Mouse (Mus musculus): ENCODE measurements around the gene Ap4s1. TPM values are rescaled to one million over a fixed set of nuclear protein-coding genes. Genes with fewer than 3 reads are reported as not detected.
"Not testable (repeated sequence)": the region's sequence is repeated elsewhere in the genome, so short reads cannot be mapped to it uniquely, and the experiment has no call there.

Gene Ap4s1
- polyA plus RNA-seq, 1 experiment from 2014 or later: 29.5 TPM

GRCm38 (mm10) chr12:51676442-51676841, 14.4 kb upstream of the Ap4s1 start:
- Histone ChIP-seq H3K4me3 (ENCODE audit: low read length) (no peak overlapping the region), H3K27ac (ENCODE audit: low read length) (no peak overlapping the region), H3K9ac (ENCODE audit: low read length) (no peak overlapping the region), H3K4me2 (ENCODE audit: low read depth, low read length) (no peak overlapping the region), H3K27me3 (ENCODE audit: control insufficient read depth, insufficient read depth, low read depth, low read length) (no peaks in the 10 kb centered on the region), H3K9me3 (ENCODE audit: control insufficient read depth, low read length) (no peaks in the 10 kb centered on the region), H3K4me1 (replicated peaks; ENCODE audit: control insufficient read depth, insufficient read depth, low read length) (no peaks in the 10 kb centered on the region; the same call in 1 of the 2 replicates), H3K36me3 (ENCODE audit: control insufficient read depth, insufficient read depth, low read length) (no peaks in the 10 kb centered on the region)
- 28% methylated on average over 2 of the region's 2 CpGs for WGBS
- ATAC-seq (ENCODE audit: low read depth): no peak

- H3K27me3 ChIP-seq (ENCODE audit: control insufficient read depth, insufficient read depth, low read depth, low read length): no peaks in the 10 kb centered on the region
- H3K9me3 ChIP-seq (ENCODE audit: control insufficient read depth, low read length): no peaks in the 10 kb centered on the region
- WGBS: 89% methylated on average over 1 of the region's 1 CpGs
- peak; percentile 61 for ATAC-seq (ENCODE audit: low read depth)
- no peaks in the 10 kb centered on the region for H3K36me3 ChIP-seq (ENCODE audit: control insufficient read depth, insufficient read depth, low read length)
- H3K27ac ChIP-seq (ENCODE audit: low read length): no peak overlapping the region
- no peak overlapping the region for H3K9ac ChIP-seq (ENCODE audit: low read length)
- no peak overlapping the region for H3K4me3 ChIP-seq (ENCODE audit: low read length)
- no peak overlapping the region for H3K4me2 ChIP-seq (ENCODE audit: low read depth, low read length)
- no peaks in the 10 kb centered on the region; the same call in 1 of the 2 replicates for H3K4me1 ChIP-seq (replicated peaks; ENCODE audit: control insufficient read depth, insufficient read depth, low read length)
Observed at GRCm38 (mm10) chr12:51678844-51679243, 12.0 kb upstream of the Ap4s1 start.

GRCm38 (mm10) chr12:51688546-51688945, 2.3 kb upstream of the Ap4s1 start:
- Histone ChIP-seq H3K4me1 (replicated peaks; ENCODE audit: control insufficient read depth, insufficient read depth, low read length) (peaks cover 11% of the 10 kb centered on the region), H3K4me2 (ENCODE audit: low read depth, low read length) (no peak overlapping the region), H3K27me3 (ENCODE audit: control insufficient read depth, insufficient read depth, low read depth, low read length) (no peaks in the 10 kb centered on the region), H3K9ac (ENCODE audit: low read length) (no peak overlapping the region), H3K9me3 (ENCODE audit: control insufficient read depth, low read length) (no peaks in the 10 kb centered on the region), H3K36me3 (ENCODE audit: control insufficient read depth, insufficient read depth, low read length) (no peaks in the 10 kb centered on the region), H3K27ac (ENCODE audit: low read length) (no peak overlapping the region), H3K4me3 (ENCODE audit: low read length) (no peak overlapping the region)
- WGBS: 62% methylated on average over 2 of the region's 2 CpGs
- ATAC-seq (ENCODE audit: low read depth): no peak

GRCm38 (mm10) chr12:51691845-51692632, 1.2 kb downstream of the Ap4s1 start, which contains the start of gene Strn3:
Gene Strn3 (minus strand): TSS chr12:51691897.
- 0% methylated on average over 49 of the region's 56 CpGs for WGBS

GRCm38 (mm10) chr12:51692870-51693269, 2.0 kb downstream of the Ap4s1 start:
- H3K36me3 ChIP-seq (ENCODE audit: control insufficient read depth, insufficient read depth, low read length); H3K9me3 ChIP-seq (ENCODE audit: control insufficient read depth, low read length); H3K27me3 ChIP-seq (ENCODE audit: control insufficient read depth, insufficient read depth, low read depth, low read length); H3K4me3 ChIP-seq (ENCODE audit: low read length); H3K9ac ChIP-seq (ENCODE audit: low read length); ATAC-seq (ENCODE audit: low read depth): not testable (repeated sequence)
- Histone ChIP-seq H3K27ac (ENCODE audit: low read length) (peak overlapping the region; percentile 36; the same call in 1 of the 2 replicates), H3K4me1 (replicated peaks; ENCODE audit: control insufficient read depth, insufficient read depth, low read length) (peaks cover 19% of the 10 kb centered on the region), H3K4me2 (ENCODE audit: low read depth, low read length) (peak overlapping the region; percentile 52)
- WGBS: 73% methylated on average over 10 of the region's 10 CpGs

More at GRCm38 (mm10) chr12:51691845-51692632, 1.2 kb downstream of the Ap4s1 start, which contains the start of gene Strn3:
- peak within 1 kb of the TSS; percentile 84 for H3K4me2 ChIP-seq (ENCODE audit: low read depth, low read length)
- ATAC-seq (ENCODE audit: low read depth): peak; percentile 97
- peaks cover 19% of the 10 kb centered on the region for H3K4me1 ChIP-seq (replicated peaks; ENCODE audit: control insufficient read depth, insufficient read depth, low read length)
- peak within 1 kb of the TSS; percentile 100 for H3K27ac ChIP-seq (ENCODE audit: low read length)
- no peaks in the 10 kb centered on the region for H3K9me3 ChIP-seq (ENCODE audit: control insufficient read depth, low read length)
- H3K9ac ChIP-seq (ENCODE audit: low read length): peak within 1 kb of the TSS; percentile 95
- H3K27me3 ChIP-seq (ENCODE audit: control insufficient read depth, insufficient read depth, low read depth, low read length): no peaks in the 10 kb centered on the region
- H3K36me3 ChIP-seq (ENCODE audit: control insufficient read depth, insufficient read depth, low read length): no peaks in the 10 kb centered on the region
- H3K4me3 ChIP-seq (ENCODE audit: low read length): peak within 1 kb of the TSS; percentile 96

- ATAC-seq (ENCODE audit: low read depth): no peak
- Histone ChIP-seq H3K4me1 (replicated peaks; ENCODE audit: control insufficient read depth, insufficient read depth, low read length) (peaks cover 16% of the 10 kb centered on the region), H3K27ac (ENCODE audit: low read length) (no peak overlapping the region; the same call in 1 of the 2 replicates)
Observed at GRCm38 (mm10) chr12:51693419-51693818, 2.6 kb downstream of the Ap4s1 start.

GRCm38 (mm10) chr12:51694096-51694495, 3.3 kb downstream of the Ap4s1 start:
- Histone ChIP-seq H3K27me3 (ENCODE audit: control insufficient read depth, insufficient read depth, low read depth, low read length) (no peaks in the 10 kb centered on the region), H3K27ac (ENCODE audit: low read length) (peak overlapping the region; percentile 53), H3K36me3 (ENCODE audit: control insufficient read depth, insufficient read depth, low read length) (no peaks in the 10 kb centered on the region), H3K4me1 (replicated peaks; ENCODE audit: control insufficient read depth, insufficient read depth, low read length) (peaks cover 14% of the 10 kb centered on the region), H3K9me3 (ENCODE audit: control insufficient read depth, low read length) (no peaks in the 10 kb centered on the region), H3K4me3 (ENCODE audit: low read length) (no peak overlapping the region), H3K4me2 (ENCODE audit: low read depth, low read length) (no peak overlapping the region), H3K9ac (ENCODE audit: low read length) (no peak overlapping the region)
- no peak for ATAC-seq (ENCODE audit: low read depth)

More at GRCm38 (mm10) chr12:51693419-51693818, 2.6 kb downstream of the Ap4s1 start:
- WGBS: 74% methylated on average over 3 of the region's 3 CpGs
- no peaks in the 10 kb centered on the region for H3K36me3 ChIP-seq (ENCODE audit: control insufficient read depth, insufficient read depth, low read length)
- no peak overlapping the region for H3K4me2 ChIP-seq (ENCODE audit: low read depth, low read length)
- no peaks in the 10 kb centered on the region for H3K9me3 ChIP-seq (ENCODE audit: control insufficient read depth, low read length)
- no peak overlapping the region for H3K4me3 ChIP-seq (ENCODE audit: low read length)
- H3K27me3 ChIP-seq (ENCODE audit: control insufficient read depth, insufficient read depth, low read depth, low read length): no peaks in the 10 kb centered on the region
- no peak overlapping the region for H3K9ac ChIP-seq (ENCODE audit: low read length)

- Histone ChIP-seq H3K9me3 (ENCODE audit: control insufficient read depth, low read length) (no peaks in the 10 kb centered on the region), H3K4me3 (ENCODE audit: low read length) (no peak overlapping the region), H3K4me1 (replicated peaks; ENCODE audit: control insufficient read depth, insufficient read depth, low read length) (peaks cover 10% of the 10 kb centered on the region), H3K27me3 (ENCODE audit: control insufficient read depth, insufficient read depth, low read depth, low read length) (no peaks in the 10 kb centered on the region), H3K9ac (ENCODE audit: low read length) (no peak overlapping the region), H3K27ac (ENCODE audit: low read length) (no peak overlapping the region), H3K4me2 (ENCODE audit: low read depth, low read length) (no peak overlapping the region), H3K36me3 (ENCODE audit: control insufficient read depth, insufficient read depth, low read length) (no peaks in the 10 kb centered on the region)
- ATAC-seq (ENCODE audit: low read depth): no peak
- WGBS: 80% methylated on average over 1 of the region's 1 CpGs
Observed at GRCm38 (mm10) chr12:51694966-51695365, 4.1 kb downstream of the Ap4s1 start.

GRCm38 (mm10) chr12:51696157-51696556, 5.3 kb downstream of the Ap4s1 start:
- 88% methylated on average over 2 of the region's 2 CpGs for WGBS
- ATAC-seq (ENCODE audit: low read depth): no peak

More at GRCm38 (mm10) chr12:51696157-51696556, 5.3 kb downstream of the Ap4s1 start:
- H3K36me3 ChIP-seq (ENCODE audit: control insufficient read depth, insufficient read depth, low read length): no peaks in the 10 kb centered on the region
- no peak overlapping the region for H3K4me3 ChIP-seq (ENCODE audit: low read length)
- no peak overlapping the region for H3K4me2 ChIP-seq (ENCODE audit: low read depth, low read length)
- peaks cover 12% of the 10 kb centered on the region for H3K4me1 ChIP-seq (replicated peaks; ENCODE audit: control insufficient read depth, insufficient read depth, low read length)
- no peaks in the 10 kb centered on the region for H3K27me3 ChIP-seq (ENCODE audit: control insufficient read depth, insufficient read depth, low read depth, low read length)
- H3K9me3 ChIP-seq (ENCODE audit: control insufficient read depth, low read length): no peaks in the 10 kb centered on the region
- H3K27ac ChIP-seq (ENCODE audit: low read length): no peak overlapping the region
- H3K9ac ChIP-seq (ENCODE audit: low read length): no peak overlapping the region
